Mouse (Mus musculus): ENCODE results near the gene Cyfip2. TPM values are rescaled to one million over a fixed set of nuclear protein-coding genes. Genes with fewer than 3 reads are reported as not detected.
A peak's percentile ranks its signal among the peaks of the same experiment; 100 is the strongest.

The Cyfip2 gene
- total RNA-seq, 2 experiments from 2014 or later, result 530 to 540 TPM

GRCm38 (mm10) chr11:46286803-46287202, 25.9 kb downstream of the Cyfip2 start:
- no peak for TF ChIP-seq CTCF (conservative IDR thresholded peaks at IDR 0.05)
- H3K4me3 ChIP-seq, result no peak overlapping the region
- H3K27ac ChIP-seq, result peak overlapping the region; percentile 52; the same call in 1 of the 2 replicates
- DNase-seq (ENCODE audit: low spot score in 2 of 2), result no peak

- TF ChIP-seq CTCF (conservative IDR thresholded peaks at IDR 0.05), result no peak
- no peak for DNase-seq (ENCODE audit: low spot score in 2 of 2)
- no peak overlapping the region for H3K4me3 ChIP-seq
- peak overlapping the region; percentile 59; the same call in 1 of the 2 replicates for H3K27ac ChIP-seq
These were observed 28.9 kb downstream of the Cyfip2 start for GRCm38 (mm10) chr11:46283800-46284199.

GRCm38 (mm10) chr11:46282612-46283011, 30.0 kb downstream of the Cyfip2 start:
- Histone ChIP-seq H3K27ac (no peak overlapping the region; the same call in 1 of the 2 replicates), H3K4me3 (no peak overlapping the region)
- TF ChIP-seq CTCF (conservative IDR thresholded peaks at IDR 0.05), result no peak
- DNase-seq (ENCODE audit: low spot score in 2 of 2), result no peak

GRCm38 (mm10) chr11:46278709-46279108, 34.0 kb downstream of the Cyfip2 start:
- no peak overlapping the region for H3K4me3 ChIP-seq
- H3K27ac ChIP-seq, result peak overlapping the region; percentile 64
- TF ChIP-seq CTCF (conservative IDR thresholded peaks at IDR 0.05), result no peak
- DNase-seq (ENCODE audit: low spot score in 2 of 2), result peak in 1 of 2 experiments; percentile 46

- Histone ChIP-seq H3K27ac (peak overlapping the region; percentile 64; the same call in 1 of the 2 replicates), H3K4me3 (no peak overlapping the region)
- no peak for DNase-seq (ENCODE audit: low spot score in 2 of 2)
- no peak for TF ChIP-seq CTCF (conservative IDR thresholded peaks at IDR 0.05)
These were observed 34.5 kb downstream of the Cyfip2 start for GRCm38 (mm10) chr11:46278140-46278539.

GRCm38 (mm10) chr11:46276778-46277177, 35.9 kb downstream of the Cyfip2 start:
- TF ChIP-seq CTCF (conservative IDR thresholded peaks at IDR 0.05), result peak; percentile 76
- H3K4me3 ChIP-seq, result no peak overlapping the region
- 0 out of 2 replicates have a peak overlapping the region, but pooled peaks have one; percentile 11 for H3K27ac ChIP-seq
- no peak for DNase-seq (ENCODE audit: low spot score in 2 of 2)

- Histone ChIP-seq H3K4me3 (no peak overlapping the region), H3K27ac (0 out of 2 replicates have a peak overlapping the region, but pooled peaks have one; percentile 33)
- no peak for DNase-seq (ENCODE audit: low spot score in 2 of 2)
- no peak for TF ChIP-seq CTCF (conservative IDR thresholded peaks at IDR 0.05)
These were observed 36.5 kb downstream of the Cyfip2 start for GRCm38 (mm10) chr11:46276168-46276567.

GRCm38 (mm10) chr11:46275302-46275701, 37.4 kb downstream of the Cyfip2 start:
- Histone ChIP-seq H3K27ac (peak overlapping the region; percentile 53; the same call in 1 of the 2 replicates), H3K4me3 (no peak overlapping the region)
- DNase-seq (ENCODE audit: low spot score in 2 of 2), result peak; percentile 83 to 86
- peak; percentile 72 for TF ChIP-seq CTCF (conservative IDR thresholded peaks at IDR 0.05)

GRCm38 (mm10) chr11:46273969-46274368, 38.7 kb downstream of the Cyfip2 start:
- Histone ChIP-seq H3K27ac (no peak overlapping the region), H3K4me3 (no peak overlapping the region)
- TF ChIP-seq CTCF (conservative IDR thresholded peaks at IDR 0.05), result peak; percentile 57
- DNase-seq (ENCODE audit: low spot score in 2 of 2), result no peak

GRCm38 (mm10) chr11:46272058-46272681, 40.5 kb downstream of the Cyfip2 start:
- DNase-seq (ENCODE audit: low spot score in 2 of 2), result no peak
- no peak overlapping the region for H3K27ac ChIP-seq
- H3K4me3 ChIP-seq, result no peak overlapping the region
- TF ChIP-seq CTCF (conservative IDR thresholded peaks at IDR 0.05), result no peak

GRCm38 (mm10) chr11:46269893-46270292, 42.8 kb downstream of the Cyfip2 start:
- Histone ChIP-seq H3K27ac (0 out of 2 replicates have a peak overlapping the region, but pooled peaks have one; percentile 14), H3K4me3 (no peak overlapping the region)
- DNase-seq (ENCODE audit: low spot score in 2 of 2), result no peak
- no peak for TF ChIP-seq CTCF (conservative IDR thresholded peaks at IDR 0.05)

- DNase-seq (ENCODE audit: low spot score in 2 of 2), result no peak
- H3K27ac ChIP-seq, result peak overlapping the region; percentile 49; the same call in 1 of the 2 replicates
- TF ChIP-seq CTCF (conservative IDR thresholded peaks at IDR 0.05), result no peak
These were observed 43.3 kb downstream of the Cyfip2 start for GRCm38 (mm10) chr11:46269391-46269790.

GRCm38 (mm10) chr11:46268991-46269390, 43.7 kb downstream of the Cyfip2 start:
- Histone ChIP-seq H3K27ac (peak overlapping the region; percentile 49; the same call in 1 of the 2 replicates), H3K4me3 (no peak overlapping the region)
- TF ChIP-seq CTCF (conservative IDR thresholded peaks at IDR 0.05), result peak; percentile 93
- DNase-seq (ENCODE audit: low spot score in 2 of 2), result peak; percentile 46 to 69

More at GRCm38 (mm10) chr11:46269391-46269790, 43.3 kb downstream of the Cyfip2 start:
- no peak overlapping the region for H3K4me3 ChIP-seq

Data from layer of hippocampus, adult 2 months (tissue).